Mouse (Mus musculus) intestine, postnatal 0 days (tissue): Measurements from ENCODE around the gene Plpp1. TPM values are rescaled to one million over a fixed set of nuclear protein-coding genes. Genes with fewer than 3 reads are reported as not detected.

Source experiments
- ATAC-seq: fragments of 200-750 bp; cut with Nextera tagmentation; 2 replicates; pipeline ENCODE4 v1.8.0; 2017; ENCODE audit warnings: mild to moderate bottlenecking, moderate TSS enrichment, moderate library complexity
- H3K27ac ChIP-seq: fragments of 300-500 bp; sonication (generic); 2 replicates; pipeline ENCODE4 v1.5.1; 2014; ENCODE audit warnings: mild to moderate bottlenecking, low read depth, low read length, moderate library complexity
- H3K27me3 ChIP-seq: fragments of 300-500 bp; sonication (generic); replicated peaks from 2 replicates; pipeline ENCODE4 v1.6.1; 2014; ENCODE audit warnings: low read length, mixed read lengths; ENCODE audit not compliant: control insufficient read depth, insufficient read depth
- H3K36me3 ChIP-seq: fragments of 300-500 bp; sonication (generic); 2 replicates; pipeline ENCODE4 v1.6.1; 2014; ENCODE audit warnings: mild to moderate bottlenecking, moderate library complexity; ENCODE audit not compliant: control insufficient read depth, insufficient read depth
- H3K4me1 ChIP-seq: fragments of 300-500 bp; sonication (generic); replicated peaks from 2 replicates; pipeline ENCODE4 v1.6.1; 2014; ENCODE audit warnings: antibody characterized with exemption, low read length, mixed read lengths; ENCODE audit not compliant: control insufficient read depth, insufficient read depth
- H3K4me2 ChIP-seq: fragments of 300-500 bp; sonication (generic); replicated peaks from 2 replicates; pipeline ENCODE4 v1.6.1; 2014; ENCODE audit warnings: low read depth, mild to moderate bottlenecking, moderate library complexity
- H3K4me3 ChIP-seq: fragments of 300-500 bp; sonication (generic); 2 replicates; pipeline ENCODE4 v1.5.1; 2014; ENCODE audit warnings: low read depth, low read length
- H3K9ac ChIP-seq: fragments of 300-500 bp; sonication (generic); 2 replicates; pipeline ENCODE4 v1.6.1; 2014; ENCODE audit warnings: mild to moderate bottlenecking, low read depth, low read length
- H3K9me3 ChIP-seq: fragments of 300-500 bp; sonication (generic); 2 replicates; pipeline ENCODE4 v1.6.1; 2016; ENCODE audit warnings: mixed run types; ENCODE audit not compliant: control insufficient read depth
- CTCF ChIP-seq: sonication (generic); IDR thresholded peaks from 2 replicates; pipeline ENCODE4 v1.5.1; 2016; ENCODE audit warnings: low read depth, mild to moderate bottlenecking, control low read depth, antibody characterized with exemption, moderate library complexity
- WGBS: fragments of 180-500 bp; shearing (Covaris S2); extraction: QIAGEN DNeasy Blood & Tissue Kit; methylation state at CpG from one replicate; pipeline ENCODE4 v1.1.7; 2014; 5-methylcytosine and 5-hydroxymethylcytosine counted together
- polyA plus RNA-seq: library from polyadenylated mRNA; unstranded; fragments of >200 nt; fragmentation: Nextera tagmentation; extraction: Ambion mirVana; gene quantifications from 2 replicates; pipeline ENCODE4 v1.2.1, GENCODE M21; 2015

The Plpp1 gene
- polyA plus RNA-seq, 1 experiment from 2014 or later: 98.5 TPM

- TF ChIP-seq CTCF: no peak
- no peak overlapping the region for H3K4me3 ChIP-seq
- no peak for ATAC-seq
- no peak overlapping the region for H3K4me2 ChIP-seq
- no peaks in the 10 kb centered on the region for H3K9me3 ChIP-seq
- H3K27ac ChIP-seq: no peak overlapping the region
- H3K27me3 ChIP-seq: no peaks in the 10 kb centered on the region
- no peaks in the 10 kb centered on the region for H3K4me1 ChIP-seq
- no peaks in the 10 kb centered on the region for H3K36me3 ChIP-seq
- no peak overlapping the region for H3K9ac ChIP-seq
- 63% methylated on average over 7 of the region's 7 CpGs for WGBS
These were observed 15.3 kb upstream of the Plpp1 start for GRCm38 (mm10) chr13:112785305-112785704.

GRCm38 (mm10) chr13:112786142-112786541, 14.4 kb upstream of the Plpp1 start:
- 81% methylated on average over 3 of the region's 3 CpGs for WGBS
- no peak for ATAC-seq
- no peaks in the 10 kb centered on the region for H3K9me3 ChIP-seq
- no peaks in the 10 kb centered on the region for H3K4me1 ChIP-seq
- H3K36me3 ChIP-seq: no peaks in the 10 kb centered on the region
- H3K27ac ChIP-seq: no peak overlapping the region
- H3K9ac ChIP-seq: no peak overlapping the region
- H3K4me2 ChIP-seq: no peak overlapping the region
- no peak for TF ChIP-seq CTCF
- no peaks in the 10 kb centered on the region for H3K27me3 ChIP-seq
- H3K4me3 ChIP-seq: no peak overlapping the region

GRCm38 (mm10) chr13:112786942-112787533, 13.6 kb upstream of the Plpp1 start:
- no peaks in the 10 kb centered on the region for H3K36me3 ChIP-seq
- H3K27ac ChIP-seq: no peak overlapping the region
- no peak overlapping the region for H3K9ac ChIP-seq
- no peak for ATAC-seq
- H3K4me3 ChIP-seq: no peak overlapping the region
- no peaks in the 10 kb centered on the region for H3K27me3 ChIP-seq
- no peak for TF ChIP-seq CTCF
- no peaks in the 10 kb centered on the region for H3K4me1 ChIP-seq
- H3K9me3 ChIP-seq: no peaks in the 10 kb centered on the region
- WGBS: 52% methylated on average over 10 of the region's 10 CpGs
- H3K4me2 ChIP-seq: no peak overlapping the region

- TF ChIP-seq CTCF: no peak
- H3K9ac ChIP-seq: no peak overlapping the region
- no peaks in the 10 kb centered on the region for H3K36me3 ChIP-seq
- no peak overlapping the region for H3K27ac ChIP-seq
- H3K4me1 ChIP-seq: no peaks in the 10 kb centered on the region
- no peak overlapping the region for H3K4me3 ChIP-seq
- H3K4me2 ChIP-seq: no peak overlapping the region
- H3K27me3 ChIP-seq: no peaks in the 10 kb centered on the region
- no peaks in the 10 kb centered on the region for H3K9me3 ChIP-seq
- ATAC-seq: no peak
- WGBS: 77% methylated on average over 5 of the region's 5 CpGs
These were observed 9.8 kb upstream of the Plpp1 start for GRCm38 (mm10) chr13:112790774-112791173.

- H3K36me3 ChIP-seq: no peaks in the 10 kb centered on the region
- TF ChIP-seq CTCF: no peak
- ATAC-seq: no peak
- H3K9ac ChIP-seq: no peak overlapping the region
- H3K4me2 ChIP-seq: no peak overlapping the region
- H3K27me3 ChIP-seq: no peaks in the 10 kb centered on the region
- H3K9me3 ChIP-seq: no peaks in the 10 kb centered on the region
- H3K4me1 ChIP-seq: no peaks in the 10 kb centered on the region
- no peak overlapping the region for H3K27ac ChIP-seq
- 80% methylated on average over 5 of the region's 5 CpGs for WGBS
- H3K4me3 ChIP-seq: no peak overlapping the region
These were observed 8.7 kb upstream of the Plpp1 start for GRCm38 (mm10) chr13:112791906-112792305.

- H3K4me2 ChIP-seq: no peak overlapping the region
- WGBS: 95% methylated on average over 9 of the region's 9 CpGs
- no peak overlapping the region for H3K4me3 ChIP-seq
- H3K36me3 ChIP-seq: no peaks in the 10 kb centered on the region
- H3K27me3 ChIP-seq: no peaks in the 10 kb centered on the region
- no peaks in the 10 kb centered on the region; the same call in 1 of the 2 replicates for H3K4me1 ChIP-seq
- H3K9ac ChIP-seq: no peak overlapping the region
- H3K9me3 ChIP-seq: no peaks in the 10 kb centered on the region
- ATAC-seq: no peak
- TF ChIP-seq CTCF: no peak
- H3K27ac ChIP-seq: no peak overlapping the region
These were observed 2.2 kb upstream of the Plpp1 start for GRCm38 (mm10) chr13:112798243-112798952.
